Mouse (Mus musculus) heart, embryonic 16.5 days (tissue): ENCODE measurements around the gene Znrd1as. TPM values are rescaled to one million over a fixed set of nuclear protein-coding genes. Genes with fewer than 3 reads are reported as not detected.

ENCODE experiments used
- ATAC-seq: fragments of 200-750 bp; cut with Nextera tagmentation; replicated peaks from 2 replicates; pipeline ENCODE4 v1.8.0; 2017; ENCODE audit warnings: moderate number of reproducible peaks; ENCODE audit not compliant: insufficient read depth, low FRiP score; ENCODE audit errors: extremely low read depth
- H3K27ac ChIP-seq: fragments of 300-500 bp; sonication (generic); 2 replicates; pipeline ENCODE4 v1.5.1; 2014; ENCODE audit warnings: mild to moderate bottlenecking, low read length, control low read depth, moderate library complexity
- H3K27me3 ChIP-seq: fragments of 300-500 bp; sonication (generic); 2 replicates; pipeline ENCODE4 v1.6.1; 2014; ENCODE audit warnings: low read length, mixed read lengths; ENCODE audit not compliant: control insufficient read depth, insufficient read depth
- H3K36me3 ChIP-seq: fragments of 300-500 bp; sonication (generic); 2 replicates; pipeline ENCODE4 v1.6.1; 2014; ENCODE audit not compliant: control insufficient read depth, insufficient read depth
- H3K4me1 ChIP-seq: fragments of 300-500 bp; sonication (generic); 2 replicates; pipeline ENCODE4 v1.6.1; 2014; ENCODE audit warnings: low read length, mixed read lengths; ENCODE audit not compliant: control insufficient read depth, insufficient read depth
- H3K4me2 ChIP-seq: fragments of 300-500 bp; sonication (generic); 2 replicates; pipeline ENCODE4 v1.6.1; 2014; ENCODE audit warnings: low read depth, mild to moderate bottlenecking, control low read depth, low read length
- H3K4me3 ChIP-seq: fragments of 300-500 bp; sonication (generic); 2 replicates; pipeline ENCODE4 v1.5.1; 2014; ENCODE audit warnings: mild to moderate bottlenecking, control low read depth, low read length
- H3K9ac ChIP-seq: fragments of 300-500 bp; sonication (generic); 2 replicates; pipeline ENCODE4 v1.6.1; 2014; ENCODE audit warnings: low read length, control low read depth
- H3K9me3 ChIP-seq: fragments of 300-500 bp; sonication (generic); replicated peaks from 2 replicates; pipeline ENCODE4 v1.6.1; 2016; ENCODE audit warnings: low read length; ENCODE audit not compliant: control insufficient read depth
- WGBS: fragments of 180-500 bp; shearing (Covaris S2); extraction: QIAGEN DNeasy Blood & Tissue Kit; methylation state at CpG from one replicate; pipeline ENCODE4 v1.1.7; 2014; 5-methylcytosine and 5-hydroxymethylcytosine counted together
- polyA plus RNA-seq: library from polyadenylated mRNA; unstranded; fragments of >200 nt; fragmentation: Nextera tagmentation; extraction: Ambion mirVana; gene quantifications from 2 replicates; pipeline ENCODE4 v1.2.1, GENCODE M21; 2015

Znrd1as gene
- polyA plus RNA-seq, 1 experiment from 2014 or later = 9.3 TPM

- H3K27ac ChIP-seq = no peak overlapping the region
- no peak overlapping the region for H3K4me2 ChIP-seq
- peaks cover 61% of the 10 kb centered on the region for H3K27me3 ChIP-seq
- peaks cover 7% of the 10 kb centered on the region for H3K36me3 ChIP-seq
- ATAC-seq = no peak
- no peak overlapping the region for H3K4me3 ChIP-seq
- no peak overlapping the region for H3K9ac ChIP-seq
- H3K4me1 ChIP-seq = peaks cover 12% of the 10 kb centered on the region
- 22% methylated on average over 9 of the region's 9 CpGs for WGBS
- H3K9me3 ChIP-seq = no peaks in the 10 kb centered on the region
Observed at GRCm38 (mm10) chr17:36944121-36944775, 14.1 kb upstream of the Znrd1as start.

- Histone ChIP-seq H3K4me2 (peak overlapping the region; percentile 97), H3K4me1 (peaks cover 15% of the 10 kb centered on the region), H3K27me3 (peaks cover 42% of the 10 kb centered on the region), H3K4me3 (peak overlapping the region; percentile 64), H3K9me3 (no peaks in the 10 kb centered on the region), H3K27ac (no peak overlapping the region), H3K36me3 (peaks cover 8% of the 10 kb centered on the region), H3K9ac (peak overlapping the region; percentile 80)
- WGBS = under 1% methylated on average over 62 of the region's 62 CpGs
- ATAC-seq = no peak; the same call in 1 of the 2 replicates
Observed at GRCm38 (mm10) chr17:36947051-36947819, 11.2 kb upstream of the Znrd1as start.

- no peak for ATAC-seq
- H3K27me3 ChIP-seq = peaks cover 31% of the 10 kb centered on the region
- no peak overlapping the region for H3K9ac ChIP-seq
- no peak overlapping the region for H3K27ac ChIP-seq
- no peak overlapping the region for H3K4me3 ChIP-seq
- H3K4me2 ChIP-seq = no peak overlapping the region
- WGBS = 100% methylated on average over 1 of the region's 1 CpGs
- H3K9me3 ChIP-seq = no peaks in the 10 kb centered on the region
- H3K4me1 ChIP-seq = peaks cover 5% of the 10 kb centered on the region
- peaks cover 8% of the 10 kb centered on the region for H3K36me3 ChIP-seq
Observed at GRCm38 (mm10) chr17:36948286-36948685, 10.1 kb upstream of the Znrd1as start.

- no peaks in the 10 kb centered on the region for H3K9me3 ChIP-seq
- 87% methylated on average over 8 of the region's 8 CpGs for WGBS
- no peak overlapping the region for H3K4me2 ChIP-seq
- no peak overlapping the region for H3K4me3 ChIP-seq
- peaks cover 4% of the 10 kb centered on the region for H3K4me1 ChIP-seq
- ATAC-seq = no peak
- peaks cover 21% of the 10 kb centered on the region for H3K27me3 ChIP-seq
- no peak overlapping the region for H3K27ac ChIP-seq
- H3K36me3 ChIP-seq = peaks cover 10% of the 10 kb centered on the region
- no peak overlapping the region for H3K9ac ChIP-seq
Observed at GRCm38 (mm10) chr17:36949265-36949664, 9.1 kb upstream of the Znrd1as start.

- Histone ChIP-seq H3K4me3 (peak within 1 kb of the TSS; percentile 91), H3K36me3 (peaks cover 11% of the 10 kb centered on the region), H3K4me2 (peak within 1 kb of the TSS; percentile 78), H3K9ac (peak within 1 kb of the TSS; percentile 85), H3K4me1 (peaks cover 4% of the 10 kb centered on the region), H3K9me3 (no peaks in the 10 kb centered on the region), H3K27me3 (peaks cover 2% of the 10 kb centered on the region), H3K27ac (peak within 1 kb of the TSS; percentile 76)
- peak; percentile 97 for ATAC-seq
- 2% methylated on average over 36 of the region's 36 CpGs for WGBS
Observed at GRCm38 (mm10) chr17:36950981-36951947, 7.1 kb upstream of the Znrd1as start, which contains the start of gene Ppp1r11. Ppp1r11 (minus strand) TSS chr17:36951741.

GRCm38 (mm10) chr17:36952631-36953030 is 5.8 kb upstream of the Znrd1as start:
- peaks cover 15% of the 10 kb centered on the region for H3K36me3 ChIP-seq
- ATAC-seq = no peak
- no peak overlapping the region for H3K9ac ChIP-seq
- no peak overlapping the region for H3K27ac ChIP-seq
- H3K4me2 ChIP-seq = no peak overlapping the region
- no peaks in the 10 kb centered on the region for H3K9me3 ChIP-seq
- WGBS = 86% methylated on average over 2 of the region's 2 CpGs
- H3K4me3 ChIP-seq = no peak overlapping the region
- H3K27me3 ChIP-seq = no peaks in the 10 kb centered on the region
- peaks cover 8% of the 10 kb centered on the region for H3K4me1 ChIP-seq

GRCm38 (mm10) chr17:36953062-36953461 is 5.3 kb upstream of the Znrd1as start:
- WGBS = 81% methylated on average over 1 of the region's 1 CpGs
- peaks cover 15% of the 10 kb centered on the region for H3K36me3 ChIP-seq
- H3K27ac ChIP-seq = no peak overlapping the region
- no peak overlapping the region for H3K9ac ChIP-seq
- H3K4me1 ChIP-seq = peaks cover 9% of the 10 kb centered on the region
- ATAC-seq = no peak
- no peak overlapping the region for H3K4me3 ChIP-seq
- no peaks in the 10 kb centered on the region for H3K27me3 ChIP-seq
- H3K9me3 ChIP-seq = no peaks in the 10 kb centered on the region
- H3K4me2 ChIP-seq = no peak overlapping the region

- Histone ChIP-seq H3K36me3 (peaks cover 6% of the 10 kb centered on the region), H3K9ac (peak overlapping the region; percentile 88), H3K4me2 (peak overlapping the region; percentile 87), H3K4me3 (peak overlapping the region; percentile 85), H3K27ac (peak overlapping the region; percentile 76), H3K9me3 (no peaks in the 10 kb centered on the region), H3K4me1 (peaks cover 10% of the 10 kb centered on the region), H3K27me3 (no peaks in the 10 kb centered on the region)
- no peak for ATAC-seq
- WGBS = 7% methylated on average over 12 of the region's 12 CpGs
Observed at GRCm38 (mm10) chr17:36958884-36959283, 492 bp downstream of the Znrd1as start.
